Mouse (Mus musculus): ENCODE results near the gene Lce3f. TPM values are rescaled to one million over a fixed set of nuclear protein-coding genes. Genes with fewer than 3 reads are reported as not detected.

The Lce3f gene
- polyA plus RNA-seq, 1 experiment from 2014 or later = not detected

DNA sequence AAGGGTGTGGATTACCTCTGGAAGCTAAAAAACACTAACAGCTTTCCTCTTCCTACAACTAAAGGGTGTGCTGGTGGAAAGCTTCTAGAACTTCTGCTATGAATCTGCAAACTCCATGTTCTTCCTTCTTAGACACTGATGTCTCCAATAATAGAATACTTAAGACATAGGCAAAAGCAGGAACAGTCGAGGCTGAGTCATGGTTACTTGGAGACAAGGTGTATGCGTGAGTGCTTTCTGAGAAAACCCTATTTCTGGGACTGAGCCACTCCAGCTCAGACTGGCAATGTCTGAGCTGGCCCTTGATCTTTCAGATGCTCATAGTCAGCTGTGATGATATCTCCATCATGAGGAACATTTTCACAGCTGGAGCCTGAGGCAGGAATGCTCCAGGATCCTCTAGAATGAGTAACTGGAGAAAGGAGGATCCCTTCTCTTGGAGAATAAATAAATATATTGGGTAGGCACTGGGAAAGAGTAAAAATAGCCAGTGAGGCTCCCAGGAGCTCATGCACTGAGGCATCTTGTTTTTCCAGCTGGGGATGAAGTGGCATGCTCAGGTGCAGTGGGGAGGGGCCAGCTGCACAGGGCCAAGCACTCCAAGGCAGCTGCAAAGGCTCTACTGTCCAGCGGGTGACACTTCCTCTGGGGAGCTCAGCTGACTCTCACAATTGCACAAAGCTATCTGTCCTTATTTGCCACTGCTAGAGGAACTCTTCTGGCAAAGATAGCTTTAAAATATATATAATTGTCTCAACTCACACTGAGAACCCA, 31.6 kb downstream of the Lce3f start:
- 87% methylated on average over 3 of the region's 3 CpGs for WGBS
- H3K9me3 ChIP-seq = no peaks in the 10 kb centered on the region
- no peak overlapping the region for H3K4me2 ChIP-seq
- no peak overlapping the region for H3K4me3 ChIP-seq
- no peak for ATAC-seq (ENCODE audit: low FRiP score)
- H3K4me1 ChIP-seq (replicated peaks) = no peaks in the 10 kb centered on the region
- H3K36me3 ChIP-seq = no peaks in the 10 kb centered on the region
- H3K27me3 ChIP-seq = no peaks in the 10 kb centered on the region
- no peak overlapping the region for H3K27ac ChIP-seq
- H3K9ac ChIP-seq = no peak overlapping the region

- Histone ChIP-seq H3K27ac (no peak overlapping the region), H3K4me1 (replicated peaks) (no peaks in the 10 kb centered on the region), H3K27me3 (no peaks in the 10 kb centered on the region), H3K9ac (no peak overlapping the region), H3K36me3 (no peaks in the 10 kb centered on the region), H3K9me3 (no peaks in the 10 kb centered on the region), H3K4me3 (no peak overlapping the region), H3K4me2 (no peak overlapping the region)
- ATAC-seq (ENCODE audit: low FRiP score) = no peak
- WGBS = 88% methylated on average over 2 of the region's 2 CpGs
Measured at GRCm38 (mm10) chr3:93025486-93025885, 33.5 kb downstream of the Lce3f start.

- Histone ChIP-seq H3K9ac (no peak overlapping the region), H3K4me3 (no peak overlapping the region), H3K4me2 (no peak overlapping the region), H3K9me3 (no peaks in the 10 kb centered on the region), H3K36me3 (no peaks in the 10 kb centered on the region), H3K27ac (no peak overlapping the region), H3K27me3 (no peaks in the 10 kb centered on the region), H3K4me1 (replicated peaks) (no peaks in the 10 kb centered on the region)
- peak; percentile 93 for ATAC-seq (ENCODE audit: low FRiP score)
- 64% methylated on average over 5 of the region's 5 CpGs for WGBS
Measured at GRCm38 (mm10) chr3:93031450-93031849, 39.4 kb downstream of the Lce3f start.

Other genes starting within 250 kb of the Lce3f start
- gene Lce1g, start 239.9 kb upstream of the Lce3f start, polyA plus RNA-seq (2015; fragmentation: Nextera tagmentation; extraction: Ambion mirVana) = not detected in 2 replicates
- gene Lce1h, start 227.2 kb upstream of the Lce3f start, polyA plus RNA-seq (2015; fragmentation: Nextera tagmentation; extraction: Ambion mirVana) = not detected in 2 replicates
- gene Lce1i, start 213.3 kb upstream of the Lce3f start, polyA plus RNA-seq (2015; fragmentation: Nextera tagmentation; extraction: Ambion mirVana) = not detected in 2 replicates
- gene Lce1j, start 201.7 kb upstream of the Lce3f start, polyA plus RNA-seq (2015; fragmentation: Nextera tagmentation; extraction: Ambion mirVana) = not detected in 2 replicates
- not detected in 2 replicates for gene Lce1k, start 184.3 kb upstream of the Lce3f start, polyA plus RNA-seq (2015; fragmentation: Nextera tagmentation; extraction: Ambion mirVana)
- not detected in 2 replicates for gene Kprp, start 165.0 kb upstream of the Lce3f start, polyA plus RNA-seq (2015; fragmentation: Nextera tagmentation; extraction: Ambion mirVana)
- not detected in 2 replicates for gene Lce1l, start 140.9 kb upstream of the Lce3f start, polyA plus RNA-seq (2015; fragmentation: Nextera tagmentation; extraction: Ambion mirVana)
- gene 2310050C09Rik, start 122.0 kb upstream of the Lce3f start, polyA plus RNA-seq (2015; fragmentation: Nextera tagmentation; extraction: Ambion mirVana) = not detected in 2 replicates
- gene Lce3a, start 66.0 kb upstream of the Lce3f start, polyA plus RNA-seq (2015; fragmentation: Nextera tagmentation; extraction: Ambion mirVana) = not detected in 2 replicates
- gene Lce3b, start 59.2 kb upstream of the Lce3f start, polyA plus RNA-seq (2015; fragmentation: Nextera tagmentation; extraction: Ambion mirVana) = not detected in 2 replicates
- gene Lce3c, start 47.7 kb upstream of the Lce3f start, polyA plus RNA-seq (2015; fragmentation: Nextera tagmentation; extraction: Ambion mirVana) = not detected in 2 replicates
- gene Lce3d, start 34.8 kb upstream of the Lce3f start, polyA plus RNA-seq (2015; fragmentation: Nextera tagmentation; extraction: Ambion mirVana) = not detected in 2 replicates
- not detected in 2 replicates for gene Lce3e, start 25.2 kb upstream of the Lce3f start, polyA plus RNA-seq (2015; fragmentation: Nextera tagmentation; extraction: Ambion mirVana)
- 1.1 and 1.6 TPM in 2 replicates for gene Crct1, start 23.5 kb downstream of the Lce3f start, polyA plus RNA-seq (2015; fragmentation: Nextera tagmentation; extraction: Ambion mirVana)
- not detected in 2 replicates for gene Lce1m, start 26.8 kb downstream of the Lce3f start, polyA plus RNA-seq (2015; fragmentation: Nextera tagmentation; extraction: Ambion mirVana)
- gene Gm4858, start 76.6 kb downstream of the Lce3f start, polyA plus RNA-seq (2015; fragmentation: Nextera tagmentation; extraction: Ambion mirVana) = not detected in 2 replicates
- gene Crnn, start 152.6 kb downstream of the Lce3f start, polyA plus RNA-seq (2015; fragmentation: Nextera tagmentation; extraction: Ambion mirVana) = not detected in 2 replicates
- not detected in 2 replicates for gene Flg2, start 205.1 kb downstream of the Lce3f start, polyA plus RNA-seq (2015; fragmentation: Nextera tagmentation; extraction: Ambion mirVana)